In genomic region chr10:28073991-28074652, GRCm38 (mm10) we compare ENCODE assay signal across 8 mouse cellular contexts. TPM values are rescaled to one million over a fixed set of nuclear protein-coding genes. Genes with fewer than 3 reads are reported as not detected.
DNase-seq lines count a peak whose midpoint lies in the region; ATAC-seq and TF ChIP-seq lines count a peak whose summit lies in the region.

No protein-coding gene starts in this region.

- H3K4me3 ChIP-seq in heart, embryonic 12.5 days: peak overlapping the region; percentile 73
- H3K4me3 ChIP-seq in forebrain, embryonic 16.5 days (replicated peaks; ENCODE audit: low read length): peak overlapping the region; percentile 70
- peak overlapping the region; percentile 65 for H3K4me3 ChIP-seq in layer of hippocampus, adult 2 months
- H3K4me3 ChIP-seq in lung, embryonic 15.5 days: peak overlapping the region; percentile 83
- peak overlapping the region; percentile 95 for H3K4me3 ChIP-seq in small intestine, adult 2 months (ENCODE audit: low read depth, low read length)

- no peak for TF ChIP-seq POLR2A in small intestine, adult 2 months (IDR thresholded peaks at IDR 0.05; ENCODE audit: low read depth, low read length)

- peak overlapping the region; percentile 93 for H3K27ac ChIP-seq in heart, embryonic 12.5 days (ENCODE audit: poor library complexity, severe bottlenecking)
- H3K27ac ChIP-seq in forebrain, embryonic 16.5 days (ENCODE audit: low read length): peak overlapping the region; percentile 94
- peak overlapping the region; percentile 97 for H3K27ac ChIP-seq in layer of hippocampus, adult 2 months
- H3K27ac ChIP-seq in lung, embryonic 15.5 days: peak overlapping the region; percentile 97
- H3K27ac ChIP-seq in small intestine, adult 2 months (ENCODE audit: insufficient read depth, low read depth, low read length): peak overlapping the region; percentile 68

- DNase-seq in heart, postnatal 25 days (ENCODE audit: low spot score): no peak
- DNase-seq in brain, adult 2 months (ENCODE audit: low read depth, low spot score): peak; percentile 78
- DNase-seq in layer of hippocampus, adult 2 months (ENCODE audit: low spot score in 2 of 2): peak; percentile 42 to 66
- no peak for DNase-seq in natural killer cell, adult 2 months (ENCODE audit: low spot score in 2 of 2)

- H3K4me1 ChIP-seq in heart, embryonic 12.5 days (replicated peaks): peaks cover 9% of the 10 kb centered on the region
- peaks cover 14% of the 10 kb centered on the region for H3K4me1 ChIP-seq in forebrain, embryonic 16.5 days (replicated peaks; ENCODE audit: control insufficient read depth, insufficient read depth, low read length)
- peaks cover 21% of the 10 kb centered on the region for H3K4me1 ChIP-seq in lung, embryonic 15.5 days
- H3K4me1 ChIP-seq in small intestine, adult 2 months (ENCODE audit: control insufficient read depth, insufficient read depth, insufficient read length, low read length): peaks cover 1% of the 10 kb centered on the region

- intact Hi-C loops in heart, postnatal 25 days (cut with DNase I): loop anchor here (2.0 kb wide), 1 partner anchor 39 kb away; no protein-coding TSS in a partner anchor

- no peaks in the 10 kb centered on the region for H3K27me3 ChIP-seq in heart, embryonic 12.5 days (replicated peaks)
- H3K27me3 ChIP-seq in forebrain, embryonic 16.5 days (replicated peaks; ENCODE audit: control insufficient read depth, insufficient read depth, low read length): no peaks in the 10 kb centered on the region
- no peaks in the 10 kb centered on the region for H3K27me3 ChIP-seq in lung, embryonic 15.5 days
- no peaks in the 10 kb centered on the region for H3K27me3 ChIP-seq in small intestine, adult 2 months (ENCODE audit: control insufficient read depth, insufficient read depth, low read length)

- peak; percentile 32; the same call in 1 of the 2 replicates for TF ChIP-seq CTCF in layer of hippocampus, adult 2 months (conservative IDR thresholded peaks at IDR 0.05)
- TF ChIP-seq CTCF in small intestine, adult 2 months (IDR thresholded peaks at IDR 0.05; ENCODE audit: extremely low read depth, insufficient read length, insufficient replicate concordance, low read depth, low read length): no peak

- peak overlapping the region; percentile 88 for H3K9ac ChIP-seq in heart, embryonic 12.5 days
- H3K9ac ChIP-seq in forebrain, embryonic 16.5 days (replicated peaks; ENCODE audit: low read depth, low read length): peak overlapping the region; percentile 91
- H3K9ac ChIP-seq in lung, embryonic 15.5 days: peak overlapping the region; percentile 88

- peak overlapping the region; percentile 67 for H3K4me2 ChIP-seq in heart, embryonic 12.5 days
- H3K4me2 ChIP-seq in forebrain, embryonic 16.5 days (ENCODE audit: low read length): peak overlapping the region; percentile 87
- peak overlapping the region; percentile 63 for H3K4me2 ChIP-seq in lung, embryonic 15.5 days

- no peaks in the 10 kb centered on the region for H3K9me3 ChIP-seq in heart, embryonic 12.5 days (replicated peaks)
- H3K9me3 ChIP-seq in forebrain, embryonic 16.5 days (ENCODE audit: control insufficient read depth, low read length): no peaks in the 10 kb centered on the region
- H3K9me3 ChIP-seq in lung, embryonic 15.5 days: no peaks in the 10 kb centered on the region

- H3K36me3 ChIP-seq in heart, embryonic 12.5 days: no peaks in the 10 kb centered on the region
- no peaks in the 10 kb centered on the region for H3K36me3 ChIP-seq in forebrain, embryonic 16.5 days (ENCODE audit: control insufficient read depth, insufficient read depth)
- no peaks in the 10 kb centered on the region for H3K36me3 ChIP-seq in lung, embryonic 15.5 days
- H3K36me3 ChIP-seq in small intestine, adult 2 months (ENCODE audit: control insufficient read depth, insufficient read depth, low read length): no peaks in the 10 kb centered on the region

- peak; percentile 61; the same call in 1 of the 2 replicates for ATAC-seq in heart, embryonic 12.5 days (ENCODE audit: insufficient number of reproducible peaks, low FRiP score)
- ATAC-seq in forebrain, embryonic 16.5 days: peak; percentile 16
- ATAC-seq in lung, embryonic 15.5 days (ENCODE audit: borderline replicate concordance, extremely low read depth, low FRiP score, low TSS enrichment): peak; percentile 58

- under 1% methylated on average over 25 of the region's 26 CpGs for WGBS in heart, embryonic 12.5 days
- WGBS in forebrain, embryonic 16.5 days: under 1% methylated on average over 26 of the region's 26 CpGs
- WGBS in lung, embryonic 15.5 days: under 1% methylated on average over 26 of the region's 26 CpGs
- WGBS in small intestine, adult 2 months: under 1% methylated on average over 26 of the region's 26 CpGs

RNA-seq across cellular contexts. Expression of gene Ptprk, which starts 0.5 kb away (rescaled TPM):
- polyA plus RNA-seq in heart, embryonic 12.5 days (2016; fragmentation: Nextera tagmentation; extraction: Ambion mirVana): 43.7 and 46.0 TPM in 2 replicates
- total RNA-seq in heart, postnatal 25 days (2021): 10 to 100 TPM; 25.2 to 27.0 TPM
- 42.0 and 43.7 TPM in 2 replicates for polyA plus RNA-seq in forebrain, embryonic 16.5 days (2015; fragmentation: Nextera tagmentation; extraction: Ambion mirVana)
- total RNA-seq in layer of hippocampus, adult 2 months (2021): 10 to 100 TPM; 52.2 to 59.9 TPM
- polyA plus RNA-seq in lung, embryonic 15.5 days (2015; fragmentation: Nextera tagmentation; extraction: Ambion mirVana): 41.3 and 45.5 TPM in 2 replicates
- 5.0 and 11.3 TPM in 2 replicates for polyA plus RNA-seq in small intestine, adult 2 months (2012; rRNA removed)

Comparison
In these comparisons a context has a peak if more than half of its experiments do, and no peak if none do; other contexts are left out.
1. DNase-seq: peak in brain, adult 2 months (single experiment) and layer of hippocampus, adult 2 months (2 of 2); none in heart, postnatal 25 days (single experiment) and natural killer cell, adult 2 months (0 of 2).
2. Peak in every context shown above with its lines, with median percentiles within 50 percentile points of each other: ATAC-seq, H3K27ac ChIP-seq, H3K4me2 ChIP-seq, H3K4me3 ChIP-seq and H3K9ac ChIP-seq.